Mouse (Mus musculus) thymus, adult 2 months (tissue): Measurements from ENCODE around the gene Gm1123.

Experiments
- CTCF ChIP-seq: fragments of 200-500 bp; IDR thresholded peaks from 2 replicates; pipeline ENCODE4 v1.5.1; 2012; ENCODE audit warnings: mild to moderate bottlenecking, control low read depth, low read length, moderate library complexity, borderline replicate concordance; ENCODE audit not compliant: control insufficient read depth, poor library complexity, insufficient read depth; ENCODE audit errors: extremely low read depth
- POLR2A ChIP-seq: fragments of 200-500 bp; IDR thresholded peaks from 2 replicates; pipeline ENCODE4 v1.6.1; 2012; ENCODE audit warnings: mild to moderate bottlenecking, low read length, control low read depth, moderate library complexity; ENCODE audit not compliant: control insufficient read depth, poor library complexity, insufficient read depth; ENCODE audit errors: extremely low read depth

GRCm38 (mm10) chr9:98962478-98963142, 72.9 kb downstream of the Gm1123 start:
- TF ChIP-seq POLR2A (no peak), CTCF (no peak)
